Mouse (Mus musculus) brain, embryonic 14.5 days (tissue): ENCODE measurements around the gene Gm49383.

Source experiments
- CTCF ChIP-seq: fragments of 200-500 bp; IDR thresholded peaks from 2 replicates; pipeline ENCODE4 v1.5.1; 2012; ENCODE audit warnings: inconsistent platforms, mild to moderate bottlenecking, moderate library complexity, borderline replicate concordance; ENCODE audit not compliant: insufficient read depth, insufficient read length; ENCODE audit errors: extremely low read depth
- POLR2A ChIP-seq: fragments of 200-500 bp; IDR thresholded peaks from 2 replicates; pipeline ENCODE4 v1.6.1; 2012; ENCODE audit warnings: mild to moderate bottlenecking, inconsistent platforms, borderline replicate concordance; ENCODE audit not compliant: poor library complexity, insufficient read depth, insufficient read length, severe bottlenecking; ENCODE audit errors: extremely low read depth

DNA sequence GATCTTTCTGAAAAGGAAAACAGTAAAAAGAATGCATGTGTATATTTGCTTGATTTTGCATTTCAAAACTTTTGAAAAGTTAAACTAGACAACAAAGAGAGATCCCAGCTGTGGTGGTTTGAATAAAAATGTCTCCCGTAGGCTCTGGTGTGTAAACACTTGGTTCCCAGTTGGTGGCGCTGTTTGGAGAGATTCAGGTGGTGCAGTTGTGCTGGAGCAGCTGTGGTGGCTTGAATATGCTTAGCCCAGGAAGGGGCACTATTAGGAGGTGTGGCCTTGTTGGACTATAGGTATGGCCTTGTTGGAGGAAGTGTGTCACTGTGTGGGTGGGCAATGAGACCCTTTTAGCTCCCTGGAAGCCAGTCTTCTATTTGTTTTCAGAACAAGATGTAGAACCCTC is 32.3 kb upstream of the Gm49383 start:
- TF ChIP-seq CTCF (no peak), POLR2A (no peak)
